Mouse (Mus musculus): ENCODE results near the gene Slc25a25. TPM values are rescaled to one million over a fixed set of nuclear protein-coding genes. Genes with fewer than 3 reads are reported as not detected.
A peak's percentile ranks its signal among the peaks of the same experiment; 100 is the strongest.

The Slc25a25 gene
- polyA plus RNA-seq, 2 experiments from 2014 or later: 4.7 to 6.7 TPM

GRCm38 (mm10) chr2:32428262-32428722, 23.0 kb downstream of the Slc25a25 start:
- ATAC-seq: peak; percentile 53

GRCm38 (mm10) chr2:32427720-32428119, 23.5 kb downstream of the Slc25a25 start:
- ATAC-seq: no peak

- ATAC-seq: no peak
Observed at GRCm38 (mm10) chr2:32426141-32426540, 25.1 kb downstream of the Slc25a25 start.

- no peak for ATAC-seq
Observed at GRCm38 (mm10) chr2:32425568-32425967, 25.7 kb downstream of the Slc25a25 start.

- ATAC-seq: no peak
Observed at GRCm38 (mm10) chr2:32424796-32425195, 26.4 kb downstream of the Slc25a25 start.

GRCm38 (mm10) chr2:32423481-32424331, 27.5 kb downstream of the Slc25a25 start:
- peak; percentile 76 for ATAC-seq

GRCm38 (mm10) chr2:32421851-32422251, 29.4 kb downstream of the Slc25a25 start:
- ATAC-seq: no peak

GRCm38 (mm10) chr2:32420647-32421046, 30.6 kb downstream of the Slc25a25 start:
- no peak for ATAC-seq

GRCm38 (mm10) chr2:32420066-32420608, 31.1 kb downstream of the Slc25a25 start:
- ATAC-seq: no peak

GRCm38 (mm10) chr2:32419359-32419758, 31.9 kb downstream of the Slc25a25 start:
- no peak for ATAC-seq

- ATAC-seq: no peak
Observed at GRCm38 (mm10) chr2:32418430-32419151, 32.7 kb downstream of the Slc25a25 start.

- ATAC-seq: no peak
Observed at GRCm38 (mm10) chr2:32417486-32417885, 33.8 kb downstream of the Slc25a25 start.

- no peak for ATAC-seq
Observed at GRCm38 (mm10) chr2:32416556-32416955, 34.7 kb downstream of the Slc25a25 start.

- ATAC-seq: no peak
Observed at GRCm38 (mm10) chr2:32415801-32416200, 35.4 kb downstream of the Slc25a25 start.

- no peak for ATAC-seq
Observed at GRCm38 (mm10) chr2:32413936-32414335, 37.3 kb downstream of the Slc25a25 start.

- ATAC-seq: no peak
Observed at GRCm38 (mm10) chr2:32412742-32413531, 38.3 kb downstream of the Slc25a25 start.

- no peak for ATAC-seq
Observed at GRCm38 (mm10) chr2:32411407-32411806, 39.8 kb downstream of the Slc25a25 start.

GRCm38 (mm10) chr2:32408429-32409424, 42.5 kb downstream of the Slc25a25 start:
- no peak for ATAC-seq

- no peak for ATAC-seq
Observed at GRCm38 (mm10) chr2:32407144-32407824, 44.0 kb downstream of the Slc25a25 start.

GRCm38 (mm10) chr2:32404663-32405062, 46.6 kb downstream of the Slc25a25 start:
- peak; percentile 93 for ATAC-seq

- no peak for ATAC-seq
Observed at GRCm38 (mm10) chr2:32396695-32397094, 54.5 kb downstream of the Slc25a25 start.

Measured in CD4-positive, CD25-positive, alpha-beta regulatory T cell, adult 4 months (primary cell).